Mouse (Mus musculus) cerebellum, adult 18-20 months (tissue): ENCODE measurements around the gene Ccdc159.

Source experiments
- DNase-seq, 2 experiments: peaks; one replicate each; pipeline ENCODE4 v3.0.0; 2021

The Ccdc159 gene

DNA sequence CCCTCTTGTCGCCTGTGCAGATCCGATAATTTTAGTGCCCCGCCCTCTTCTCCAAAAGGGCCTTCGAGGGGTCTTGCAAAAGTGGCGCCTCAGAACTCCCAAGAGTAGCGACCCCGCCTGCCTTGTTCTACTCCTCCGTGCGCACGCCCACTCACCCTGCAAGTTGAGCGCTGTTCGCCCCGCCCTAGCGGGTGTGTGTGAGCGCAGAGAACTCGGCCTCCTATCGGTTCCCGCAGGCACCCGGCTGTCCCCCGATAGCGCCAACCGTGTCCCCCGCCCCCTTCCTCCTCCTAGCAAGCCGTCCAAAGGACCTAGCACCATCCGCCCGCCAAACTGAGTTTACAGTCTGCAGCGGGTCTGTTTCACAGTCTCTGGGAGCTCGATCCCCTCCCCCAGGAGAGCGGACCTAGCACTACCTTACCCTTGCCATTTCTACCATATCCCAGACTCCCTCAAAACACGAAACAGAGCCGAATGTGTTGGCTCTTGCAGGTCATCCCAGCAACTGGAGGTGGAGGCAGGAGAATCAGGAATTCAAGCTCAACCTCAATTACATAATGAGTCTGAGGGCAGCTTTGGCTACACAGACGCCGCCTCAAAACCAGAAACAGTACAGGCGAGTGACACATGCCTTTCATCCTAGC lies 35.3 kb downstream of the Ccdc159 start:
- DNase-seq = peak; percentile 72 to 75

DNA sequence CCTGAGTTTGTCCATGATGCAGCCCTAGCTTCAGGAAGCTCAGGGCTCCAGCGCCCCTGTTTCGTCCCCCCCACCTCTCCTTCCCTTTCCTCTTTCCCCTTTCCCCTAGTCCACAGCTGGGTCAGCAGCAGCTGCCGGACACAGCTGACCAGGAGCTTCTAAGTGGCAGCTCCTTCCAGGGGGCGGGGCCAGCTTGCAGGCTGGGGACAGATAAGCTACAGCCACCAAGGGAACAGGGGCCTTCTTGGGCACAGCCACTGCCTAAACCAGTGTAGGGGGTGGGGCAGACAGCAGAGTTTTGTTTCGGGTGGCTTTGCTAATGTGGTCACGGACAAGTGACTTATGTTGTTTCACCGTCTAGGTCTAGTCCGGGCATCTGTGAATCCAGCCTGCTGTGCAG lies 36.1 kb downstream of the Ccdc159 start, which contains the start of gene Epor:
Gene Epor, minus strand, starts transcription at position 90 of the 400 bp plus-strand sequence.
- DNase-seq = peak in 1 of 2 experiments; percentile 41

DNA sequence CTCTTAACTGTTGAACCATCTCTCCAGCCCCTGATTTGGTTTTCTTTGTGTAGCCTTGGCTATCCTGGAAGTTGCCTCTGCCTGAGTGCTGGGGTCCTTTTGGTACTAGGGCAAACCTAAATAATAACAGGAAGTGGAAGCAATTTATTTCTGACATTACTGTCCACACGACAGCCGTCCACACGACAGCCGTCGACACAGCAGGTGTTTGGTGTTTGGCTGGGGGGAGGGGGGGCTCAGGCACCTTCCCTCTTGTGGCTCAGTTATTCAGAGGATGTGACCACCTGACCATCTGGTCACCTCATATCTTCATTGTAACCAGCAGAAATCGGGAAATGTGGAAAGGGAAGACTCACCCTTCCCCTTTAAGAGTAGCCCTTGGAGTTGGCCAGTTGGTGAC lies 41.6 kb downstream of the Ccdc159 start:
- no peak for DNase-seq

DNA sequence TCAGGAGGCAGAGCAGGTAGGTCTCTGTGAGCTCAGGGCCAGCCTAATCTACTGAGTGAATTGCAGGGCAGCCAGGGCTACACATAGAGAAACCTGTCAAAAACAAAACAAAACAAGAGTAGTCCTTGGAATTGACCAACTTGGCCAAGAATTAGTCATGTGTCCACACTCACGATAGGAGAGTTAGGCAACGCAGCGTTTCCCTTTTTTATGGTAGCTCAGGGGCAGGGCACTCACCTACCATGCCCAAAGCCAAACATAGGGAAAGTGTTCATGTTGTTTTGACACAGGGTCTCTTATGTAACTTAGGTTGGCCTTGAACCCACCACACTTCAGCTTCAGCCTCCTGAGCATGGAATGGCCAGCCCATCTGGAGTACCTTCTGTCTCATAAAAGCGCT lies 42.0 kb downstream of the Ccdc159 start:
- DNase-seq = no peak

DNA sequence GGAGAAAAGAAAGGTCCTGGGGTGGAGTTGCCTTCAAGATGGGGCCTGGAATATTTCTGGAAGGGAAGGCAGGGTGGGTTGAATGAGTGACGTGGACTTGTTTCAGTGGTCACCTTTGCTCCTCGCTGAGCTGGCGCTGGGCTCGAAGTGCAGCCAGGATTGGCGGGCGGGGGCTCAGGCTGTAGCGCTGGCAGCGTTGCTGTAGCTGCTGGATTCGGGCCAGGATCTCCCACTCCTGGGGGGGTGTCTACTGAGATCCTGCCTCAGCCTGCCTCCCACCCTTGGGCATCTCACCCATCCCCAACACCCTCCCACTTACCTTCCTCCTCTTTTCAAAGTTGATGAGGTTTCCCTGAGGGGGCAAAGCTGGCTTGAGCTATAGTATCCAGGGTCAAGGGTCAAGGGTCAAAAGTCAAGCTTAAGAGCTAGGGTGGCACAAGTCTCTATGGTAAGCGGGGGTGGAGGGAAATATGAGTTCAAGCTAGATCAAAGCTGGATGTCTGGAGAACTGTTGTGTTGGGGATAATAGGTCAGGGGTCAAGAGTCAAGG lies 49.4 kb downstream of the Ccdc159 start:
- no peak for DNase-seq

DNA sequence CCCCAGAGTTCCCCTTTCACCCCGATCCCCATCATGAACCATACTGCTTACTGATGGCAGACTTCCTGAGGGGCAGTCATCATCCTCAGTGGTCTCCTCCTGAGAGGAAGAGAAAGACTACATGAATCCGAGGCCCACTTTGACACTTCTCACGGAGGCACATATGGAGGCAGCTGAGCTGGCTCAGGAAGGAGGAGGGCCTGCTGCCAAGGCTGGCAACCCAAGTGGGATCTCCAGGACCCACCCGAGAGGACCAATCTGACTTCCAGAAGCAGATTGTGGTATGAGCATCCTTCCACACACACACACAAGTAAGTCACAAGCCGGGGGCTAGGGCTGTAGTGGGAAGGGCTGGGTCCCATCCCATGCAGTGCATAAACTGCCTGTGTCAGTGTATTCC lies 50.1 kb downstream of the Ccdc159 start:
- DNase-seq = no peak

DNA sequence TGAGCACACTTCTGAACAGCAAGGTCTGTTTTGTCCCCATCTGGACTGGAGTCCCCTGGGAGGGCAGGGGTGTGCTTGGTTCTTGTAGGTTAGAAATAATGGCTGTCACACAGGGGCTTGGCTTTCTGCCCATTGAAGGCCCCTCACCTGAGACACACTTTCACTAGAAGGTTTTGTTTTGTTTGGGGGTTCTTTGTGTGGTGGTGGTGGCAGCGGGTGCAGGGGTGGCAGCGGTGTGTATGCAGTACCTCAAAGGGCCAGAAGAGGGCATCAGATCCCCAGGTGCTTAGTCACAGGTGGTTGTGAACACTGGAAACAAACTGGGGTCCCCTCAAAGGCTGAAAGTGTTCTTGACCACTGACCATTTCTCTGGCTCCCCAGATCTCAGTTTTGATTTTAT lies 50.7 kb downstream of the Ccdc159 start:
- peak; percentile 60 to 74 for DNase-seq

DNA sequence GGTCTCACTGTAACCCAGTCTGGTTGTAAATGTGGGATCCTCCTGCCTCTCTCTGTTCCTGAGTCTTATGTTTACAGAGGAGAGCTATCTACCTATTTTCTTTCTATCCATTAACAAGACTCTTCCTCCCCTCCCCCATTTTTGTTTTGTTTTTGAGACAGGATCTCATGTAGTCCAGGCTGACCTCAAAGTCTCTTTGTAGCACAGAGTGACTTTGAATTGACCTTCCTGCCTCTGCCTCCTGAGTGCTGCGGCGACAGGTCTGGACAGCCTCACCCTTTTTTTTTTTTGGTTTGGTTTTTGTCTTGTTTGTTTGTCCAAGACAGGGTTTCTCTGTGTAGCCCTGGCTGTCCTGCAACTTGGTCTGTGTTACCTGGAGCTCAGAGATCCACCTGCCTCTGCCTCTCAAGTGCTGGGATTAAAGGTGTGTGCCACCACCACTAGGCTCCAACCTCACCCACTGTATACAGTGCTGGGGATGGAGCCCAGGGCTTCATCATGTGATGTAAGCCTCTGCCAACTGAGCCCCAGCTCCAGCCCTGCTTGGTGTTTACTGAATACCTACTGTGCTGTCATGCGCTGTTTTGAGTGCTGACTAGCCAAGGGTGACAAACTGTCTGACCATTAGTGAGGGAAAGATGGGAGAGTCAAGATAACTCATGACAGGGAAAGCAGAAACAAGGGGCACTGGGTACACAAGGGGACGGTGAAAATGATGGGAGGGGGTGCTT lies 51.3 kb downstream of the Ccdc159 start:
- DNase-seq = no peak

DNA sequence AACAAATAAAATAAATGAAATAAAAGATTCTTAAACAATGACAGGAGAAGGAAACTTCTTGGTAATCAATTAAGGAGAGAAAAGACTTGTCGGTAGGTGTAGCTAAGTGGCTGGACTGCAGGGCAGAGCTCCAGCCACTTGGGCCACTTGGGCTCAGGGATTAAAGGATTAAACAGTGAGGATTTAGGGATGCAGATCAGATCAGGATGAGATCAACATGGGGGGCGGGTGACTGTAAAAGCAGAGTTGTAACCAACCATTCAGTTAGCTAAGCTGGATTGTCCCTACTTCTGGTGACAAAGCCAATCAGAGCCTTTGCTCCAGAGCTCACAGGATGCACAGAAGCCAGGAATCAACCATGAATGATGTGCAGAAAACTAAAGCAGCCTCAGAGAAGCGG lies 56.6 kb downstream of the Ccdc159 start:
- DNase-seq = no peak
